Mouse (Mus musculus) adrenal gland, adult 2 months (tissue): Measurements from ENCODE around the gene Aspn. TPM values are rescaled to one million over a fixed set of nuclear protein-coding genes. Genes with fewer than 3 reads are reported as not detected.

Experiments
- DNase-seq: peaks from one replicate; pipeline ENCODE4 v3.0.0; 2021
- long read RNA-seq: library from polyadenylated mRNA; stranded (forward); transcript quantifications from one replicate; pipeline ENCODE4 v2.0.0, GENCODE M21; 2021
- polyA plus RNA-seq: library from polyadenylated mRNA; depleted of rRNA; stranded (reverse); fragments of >200 nt; gene quantifications from 2 replicates; pipeline ENCODE4 v1.2.3, GENCODE M21; 2012; rRNA removed
- total RNA-seq, 2 experiments: library from RNA; stranded (reverse); gene quantifications; 2 replicates each; pipeline ENCODE4 v1.2.3; 2021

Aspn gene
- total RNA-seq = 1 to 10 TPM; 3.4 to 4.7 TPM
- 0.06 and 0.09 TPM in 2 replicates for polyA plus RNA-seq
- long read RNA-seq, partial matches to known transcripts = 0 of 1 reads
- long read RNA-seq, other reads (novel, unspliced or antisense) = 0 of 1 reads

DNA sequence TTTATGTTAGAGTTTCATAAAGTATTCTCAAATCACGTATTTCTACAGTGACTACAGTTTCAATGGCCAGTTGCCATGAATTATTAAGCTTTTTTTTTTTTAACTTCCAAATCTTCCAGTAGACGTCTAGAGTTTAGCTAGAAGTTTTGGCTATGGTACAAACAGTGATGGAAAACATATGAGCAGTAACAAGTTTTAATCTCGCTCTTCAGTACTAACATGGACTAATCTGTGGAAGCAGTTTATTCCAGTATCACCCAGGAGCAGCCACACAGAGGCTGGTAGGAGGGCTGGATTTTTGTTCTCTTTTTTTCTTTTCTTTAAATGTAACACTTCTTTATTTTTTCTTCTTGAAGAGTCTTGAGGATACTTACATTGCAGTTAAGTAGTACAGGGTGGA is at the start of gene Aspn:
Gene Aspn, plus strand, starts transcription at position 165 of the 400 bp plus-strand sequence.
- DNase-seq = no peak

GRCm38 (mm10) chr13:49504510-49504909 is 39.7 kb upstream of the Aspn start, which contains the start of gene Ecm2:
Gene Ecm2, plus strand, starts transcription at chr13:49504810.
- no peak for DNase-seq

- DNase-seq = no peak
These were observed 38.5 kb upstream of the Aspn start for GRCm38 (mm10) chr13:49505776-49506175.

GRCm38 (mm10) chr13:49507176-49507575 is 37.1 kb upstream of the Aspn start:
- no peak for DNase-seq

GRCm38 (mm10) chr13:49518761-49519160 is 25.5 kb upstream of the Aspn start:
- DNase-seq = no peak

- DNase-seq = no peak
These were observed 18.0 kb upstream of the Aspn start for GRCm38 (mm10) chr13:49526235-49526634.

DNA sequence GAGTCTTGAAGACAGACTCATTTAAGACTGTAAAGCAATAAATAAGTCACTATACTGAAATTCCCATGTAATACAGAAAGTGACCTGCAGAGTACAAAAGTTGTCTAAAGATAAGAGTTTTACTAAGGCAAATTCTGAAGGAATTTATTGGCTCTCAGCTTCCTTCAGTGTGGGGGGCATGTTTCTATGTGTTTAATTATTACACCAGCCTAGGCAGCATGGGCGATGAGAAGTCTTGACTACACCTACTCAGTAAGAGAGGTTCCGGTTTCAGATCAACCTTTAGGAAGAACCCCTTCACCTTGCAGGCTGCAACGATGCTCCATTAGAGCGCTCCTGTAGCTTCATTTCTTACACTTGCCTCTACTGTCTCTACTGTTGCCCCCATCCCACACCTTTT is 13.6 kb upstream of the Aspn start:
- no peak for DNase-seq

- DNase-seq = peak; percentile 62
These were observed 7.3 kb upstream of the Aspn start for GRCm38 (mm10) chr13:49536946-49537345.

GRCm38 (mm10) chr13:49538693-49539092 is 5.5 kb upstream of the Aspn start:
- no peak for DNase-seq

DNA sequence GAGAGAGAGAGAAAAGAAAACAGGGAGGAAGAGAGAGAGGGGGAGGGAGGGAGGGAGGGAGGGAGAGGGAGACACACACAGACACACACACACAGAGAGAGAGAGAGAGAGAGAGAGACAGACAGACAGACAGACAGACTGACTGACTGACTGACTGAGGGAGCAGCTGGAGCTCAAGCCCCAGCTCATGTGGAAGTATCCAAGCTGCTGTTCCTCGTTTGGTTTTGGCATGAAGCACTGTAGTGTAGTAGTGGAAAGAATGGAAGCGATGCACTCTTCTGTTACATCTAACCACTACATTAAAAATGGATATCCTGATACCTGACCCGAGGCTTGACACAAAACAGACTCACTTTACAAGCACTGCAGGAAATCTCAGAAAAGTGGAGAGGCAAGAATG is 1.4 kb downstream of the Aspn start:
- no peak for DNase-seq

- no peak for DNase-seq
These were observed 2.3 kb downstream of the Aspn start for GRCm38 (mm10) chr13:49546517-49546916.

GRCm38 (mm10) chr13:49547563-49548150 is 3.4 kb downstream of the Aspn start:
- no peak for DNase-seq

DNA sequence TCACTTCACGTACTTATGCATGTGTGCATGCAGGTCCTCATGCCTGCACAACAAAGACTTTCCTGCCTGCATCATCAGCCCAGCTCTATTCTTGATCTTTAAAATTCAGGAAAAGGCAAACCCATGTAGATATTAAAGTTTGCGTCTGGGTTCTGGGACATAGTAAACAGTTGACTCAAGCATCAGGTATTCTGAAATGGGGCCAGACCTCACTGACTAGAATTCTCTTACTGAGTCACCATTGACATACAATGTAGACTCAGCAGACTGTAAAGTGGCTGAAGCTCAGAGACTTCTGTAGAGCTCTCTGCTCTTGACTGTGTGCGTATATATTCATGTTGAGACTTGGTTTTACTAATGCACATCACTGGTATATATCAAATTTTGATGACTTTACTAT is 5.4 kb downstream of the Aspn start:
- no peak for DNase-seq

DNA sequence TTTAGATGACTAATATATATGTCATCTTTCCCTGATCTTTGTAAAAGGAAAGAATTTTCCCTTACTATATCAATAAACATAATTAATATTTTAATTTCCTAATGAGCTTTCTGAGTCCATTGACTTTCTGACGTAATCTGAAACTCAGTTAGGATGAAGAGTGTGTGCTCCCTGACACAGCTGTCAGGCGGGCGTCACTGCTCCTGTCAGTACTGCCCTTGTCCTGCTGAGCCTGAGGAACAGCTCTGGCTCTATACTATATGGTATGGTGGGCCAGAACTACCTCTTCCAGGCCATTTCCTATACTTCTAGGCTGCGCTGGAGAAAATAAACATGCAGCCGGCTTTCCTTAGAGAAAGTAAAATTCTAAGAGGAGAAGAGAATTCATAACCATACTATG is 10.3 kb downstream of the Aspn start:
- no peak for DNase-seq

DNA sequence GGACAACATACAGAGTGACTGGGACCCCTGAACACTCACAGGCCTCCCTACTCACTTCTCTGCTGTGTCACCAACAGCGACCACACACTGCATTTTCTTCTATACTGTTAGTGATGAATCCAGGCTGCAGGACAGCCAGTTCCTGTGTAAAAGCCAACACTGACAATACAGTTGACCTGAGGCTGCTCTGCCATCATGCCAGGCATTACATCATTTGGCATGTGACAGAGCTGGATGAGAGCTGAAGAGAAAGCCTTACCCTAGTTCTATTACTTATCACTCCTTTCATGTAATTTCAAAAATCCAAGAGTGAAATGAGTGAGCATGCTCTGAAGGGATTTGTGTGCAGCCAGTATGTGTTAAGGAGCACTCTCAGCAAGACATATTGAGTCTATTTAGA is 12.0 kb downstream of the Aspn start:
- DNase-seq = peak; percentile 14

- no peak for DNase-seq
These were observed 12.7 kb downstream of the Aspn start for GRCm38 (mm10) chr13:49556924-49557323.

- DNase-seq = peak; percentile 43
These were observed 14.9 kb downstream of the Aspn start for GRCm38 (mm10) chr13:49559185-49559584.

- no peak for DNase-seq
These were observed 16.6 kb downstream of the Aspn start for GRCm38 (mm10) chr13:49560886-49561285.

DNA sequence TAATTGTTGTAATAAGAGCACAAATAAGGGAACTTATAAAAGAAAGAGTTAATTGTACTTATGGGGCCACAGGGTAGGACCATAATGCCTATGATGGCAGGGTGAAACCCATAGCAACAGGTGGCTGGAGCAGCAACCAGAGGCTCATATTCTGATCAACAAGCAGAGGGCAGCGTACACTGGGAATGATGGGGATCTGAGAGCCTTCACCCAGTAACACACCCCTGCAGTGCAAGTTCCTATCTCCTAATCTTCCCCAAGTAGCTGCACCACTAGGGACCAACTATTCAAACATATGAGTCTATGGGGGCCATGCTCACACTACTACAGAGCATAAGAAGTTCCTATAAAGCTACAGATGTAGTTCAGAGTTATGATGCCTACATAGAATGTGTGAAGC is 20.1 kb downstream of the Aspn start:
- no peak for DNase-seq

DNA sequence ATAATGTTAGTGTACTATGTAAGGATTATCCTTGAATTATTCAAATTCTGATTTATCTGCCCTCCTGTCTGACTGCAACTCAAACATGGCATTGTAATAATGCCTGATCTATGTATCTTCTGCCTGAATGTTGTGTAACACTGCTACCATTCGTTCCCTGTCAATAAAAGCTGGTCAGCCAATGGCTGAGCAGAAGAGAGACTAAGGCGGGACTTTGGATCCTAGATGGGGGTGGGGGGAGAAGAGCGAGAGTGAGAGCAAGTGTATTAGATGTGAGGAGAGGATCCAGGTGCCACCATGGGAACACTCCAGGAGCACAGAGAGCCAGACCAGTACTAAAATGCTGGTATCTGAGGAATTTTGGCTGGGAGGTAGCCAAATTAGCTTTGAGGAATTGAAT is 26.1 kb downstream of the Aspn start:
- no peak for DNase-seq

DNA sequence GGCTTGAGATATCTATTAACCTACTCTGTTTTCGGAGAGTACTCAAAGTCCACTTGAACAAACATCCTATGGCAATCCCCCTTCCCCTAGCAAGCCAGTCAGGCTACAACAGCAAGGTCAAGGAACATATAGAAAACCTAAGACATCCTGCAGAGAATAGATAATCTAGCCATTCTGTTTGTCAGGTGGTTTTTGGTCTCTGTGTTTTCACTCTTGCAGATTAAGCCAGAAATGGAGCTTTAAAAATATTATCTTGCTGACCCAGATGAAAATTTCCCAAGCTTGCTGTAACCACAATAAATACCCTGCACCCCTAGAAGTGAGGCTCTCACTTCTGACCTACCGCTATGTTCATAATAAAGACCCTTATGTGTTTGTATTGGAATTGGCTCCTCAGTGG is 27.2 kb downstream of the Aspn start:
- no peak for DNase-seq

DNA sequence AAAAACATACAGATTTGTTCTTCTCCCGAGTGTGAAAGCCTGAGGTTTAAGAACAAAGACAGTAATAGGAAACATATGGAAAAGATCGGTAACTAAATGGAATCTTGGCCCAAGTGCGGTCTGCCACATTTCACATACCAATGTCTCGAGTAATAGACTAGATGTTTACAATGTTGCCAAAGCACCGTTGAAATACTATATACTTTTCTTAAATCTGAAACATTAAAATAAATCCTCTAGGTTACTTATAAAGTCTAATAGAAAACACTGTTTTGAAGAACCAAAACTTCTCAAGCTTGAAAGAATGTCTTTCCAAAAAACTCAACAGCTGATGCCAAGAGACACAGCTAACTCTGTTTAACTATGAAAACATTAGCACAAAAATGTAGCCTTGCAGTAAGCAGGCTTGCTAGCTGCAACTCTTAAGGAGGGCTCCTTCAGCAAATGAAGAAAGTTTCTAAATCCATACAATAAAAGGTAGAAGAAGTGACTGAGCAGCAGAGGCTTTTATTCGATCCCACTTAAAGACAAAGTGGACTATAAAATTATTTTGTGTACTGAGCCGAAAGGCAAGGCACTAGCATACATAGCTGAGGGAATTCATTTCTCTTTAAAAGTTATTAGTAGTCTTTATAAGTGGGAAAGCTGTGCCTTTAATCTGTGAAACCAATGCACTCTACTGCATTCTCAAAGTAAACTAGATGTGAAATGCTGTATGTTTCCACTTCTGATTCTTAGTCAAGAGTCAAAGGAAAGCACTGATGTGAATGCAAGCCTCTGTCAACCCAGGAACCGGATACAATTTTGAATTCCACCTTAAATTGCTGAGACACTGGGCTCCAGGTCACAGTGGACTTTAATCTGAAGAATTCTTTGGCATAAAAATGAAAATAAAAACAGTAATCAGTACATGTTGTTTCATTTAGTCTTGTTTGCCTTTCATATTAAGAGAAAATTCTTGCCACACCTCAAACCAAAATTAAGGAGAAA is 37.6 kb downstream of the Aspn start, which contains the start of gene Omd:
Gene Omd, plus strand, starts transcription at position 922 of the 990 bp plus-strand sequence.
- no peak for DNase-seq

DNA sequence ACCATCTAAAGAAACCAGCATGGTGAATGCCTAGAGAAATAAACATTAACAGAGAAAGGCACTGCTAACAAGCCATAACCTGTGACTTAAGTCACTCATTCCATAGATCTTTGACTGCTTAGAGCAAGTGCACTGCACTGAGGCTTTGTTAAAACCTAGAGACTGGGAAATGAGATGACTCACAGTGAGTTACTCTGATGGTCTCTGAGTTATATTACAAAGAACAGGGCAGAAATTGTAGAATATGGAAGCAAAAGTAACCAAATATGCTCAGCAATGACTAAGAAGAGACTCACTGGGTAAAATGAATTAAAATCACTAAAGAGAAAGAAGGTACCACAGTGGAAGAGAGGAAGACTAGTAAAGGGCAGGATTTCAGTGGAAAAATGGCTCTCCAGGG is 39.6 kb downstream of the Aspn start:
- DNase-seq = no peak
